Mouse (Mus musculus) brain, embryonic 14.5 days (tissue): ENCODE measurements around the gene Jarid2.

Source experiments
- CTCF ChIP-seq: fragments of 200-500 bp; IDR thresholded peaks from 2 replicates; pipeline ENCODE4 v1.5.1; 2012; ENCODE audit warnings: inconsistent platforms, mild to moderate bottlenecking, moderate library complexity, borderline replicate concordance; ENCODE audit not compliant: insufficient read depth, insufficient read length; ENCODE audit errors: extremely low read depth
- POLR2A ChIP-seq: fragments of 200-500 bp; IDR thresholded peaks from 2 replicates; pipeline ENCODE4 v1.6.1; 2012; ENCODE audit warnings: mild to moderate bottlenecking, inconsistent platforms, borderline replicate concordance; ENCODE audit not compliant: poor library complexity, insufficient read depth, insufficient read length, severe bottlenecking; ENCODE audit errors: extremely low read depth

DNA sequence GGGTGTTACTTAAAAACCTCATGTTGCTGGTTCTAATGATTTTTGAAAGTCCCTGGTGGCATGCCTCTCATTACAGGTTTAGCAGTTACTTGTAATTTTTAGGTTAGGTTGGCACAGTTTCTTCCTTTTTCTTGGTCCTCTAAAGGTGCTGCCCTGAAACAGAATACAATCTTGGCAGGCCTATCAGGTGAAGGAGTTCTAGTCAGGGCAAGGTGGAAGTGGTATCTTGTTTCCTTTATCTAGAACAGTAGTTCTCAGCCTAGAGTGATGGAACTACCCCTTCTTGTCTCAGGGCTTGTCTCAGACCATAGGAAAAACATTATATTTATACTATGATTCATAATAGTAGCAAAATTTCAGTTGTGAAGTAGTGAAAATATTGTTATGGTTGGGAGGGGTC, 93.3 kb downstream of the Jarid2 start:
- TF ChIP-seq CTCF (no peak), POLR2A (no peak)
